Mouse (Mus musculus) liver, embryonic 11.5 days (tissue): ENCODE measurements at regions not wholly inside any gene's neighbourhood (a gene's known extent, or its start where the extent isn't known, plus 50 kb on each side); places are given as distances from the start of the nearest gene placed in this dataset.

Source experiments
- ATAC-seq: fragments of 200-750 bp; cut with Nextera tagmentation; replicated peaks from 2 replicates; pipeline ENCODE4 v1.8.0; 2017; ENCODE audit warnings: moderate number of reproducible peaks, mild to moderate bottlenecking, moderate TSS enrichment, moderate library complexity; ENCODE audit not compliant: low FRiP score
- DNase-seq: peaks from one replicate; pipeline ENCODE4 v3.0.0-alpha.2; 2017; ENCODE audit warnings: low spot score
- H3K27ac ChIP-seq: fragments of 300-500 bp; sonication (generic); 2 replicates; pipeline ENCODE4 v1.5.1; 2014; ENCODE audit warnings: mild to moderate bottlenecking, low read depth, low read length, control low read depth
- H3K27me3 ChIP-seq: fragments of 300-500 bp; sonication (generic); replicated peaks from 2 replicates; pipeline ENCODE4 v1.6.1; 2014; ENCODE audit warnings: low read length, mixed read lengths; ENCODE audit not compliant: control insufficient read depth, insufficient read depth
- H3K36me3 ChIP-seq: fragments of 300-500 bp; sonication (generic); 2 replicates; pipeline ENCODE4 v1.6.1; 2014; ENCODE audit warnings: mild to moderate bottlenecking, low read length, moderate library complexity, mixed read lengths; ENCODE audit not compliant: control insufficient read depth, insufficient read depth
- H3K4me1 ChIP-seq: fragments of 300-500 bp; sonication (generic); replicated peaks from 2 replicates; pipeline ENCODE4 v1.6.1; 2014; ENCODE audit warnings: low read length, mixed read lengths; ENCODE audit not compliant: control insufficient read depth, insufficient read depth
- H3K4me2 ChIP-seq: fragments of 300-500 bp; sonication (generic); 2 replicates; pipeline ENCODE4 v1.6.1; 2014; ENCODE audit warnings: mild to moderate bottlenecking, control low read depth, moderate library complexity
- H3K4me3 ChIP-seq: fragments of 300-500 bp; sonication (generic); 2 replicates; pipeline ENCODE4 v1.5.1; 2014; ENCODE audit warnings: low read depth, low read length, control low read depth
- H3K9ac ChIP-seq: fragments of 300-500 bp; sonication (generic); 2 replicates; pipeline ENCODE4 v1.6.1; 2014; ENCODE audit warnings: low read depth, low read length, control low read depth
- H3K9me3 ChIP-seq: fragments of 300-500 bp; sonication (generic); 2 replicates; pipeline ENCODE4 v1.6.1; 2016; ENCODE audit warnings: low read length, inconsistent platforms, mixed read lengths; ENCODE audit not compliant: control insufficient read depth
- WGBS: fragments of 180-500 bp; shearing (Covaris S2); extraction: QIAGEN DNeasy Blood & Tissue Kit; methylation state at CpG from one replicate; pipeline ENCODE4 v1.1.7; 2014; 5-methylcytosine and 5-hydroxymethylcytosine counted together

DNA sequence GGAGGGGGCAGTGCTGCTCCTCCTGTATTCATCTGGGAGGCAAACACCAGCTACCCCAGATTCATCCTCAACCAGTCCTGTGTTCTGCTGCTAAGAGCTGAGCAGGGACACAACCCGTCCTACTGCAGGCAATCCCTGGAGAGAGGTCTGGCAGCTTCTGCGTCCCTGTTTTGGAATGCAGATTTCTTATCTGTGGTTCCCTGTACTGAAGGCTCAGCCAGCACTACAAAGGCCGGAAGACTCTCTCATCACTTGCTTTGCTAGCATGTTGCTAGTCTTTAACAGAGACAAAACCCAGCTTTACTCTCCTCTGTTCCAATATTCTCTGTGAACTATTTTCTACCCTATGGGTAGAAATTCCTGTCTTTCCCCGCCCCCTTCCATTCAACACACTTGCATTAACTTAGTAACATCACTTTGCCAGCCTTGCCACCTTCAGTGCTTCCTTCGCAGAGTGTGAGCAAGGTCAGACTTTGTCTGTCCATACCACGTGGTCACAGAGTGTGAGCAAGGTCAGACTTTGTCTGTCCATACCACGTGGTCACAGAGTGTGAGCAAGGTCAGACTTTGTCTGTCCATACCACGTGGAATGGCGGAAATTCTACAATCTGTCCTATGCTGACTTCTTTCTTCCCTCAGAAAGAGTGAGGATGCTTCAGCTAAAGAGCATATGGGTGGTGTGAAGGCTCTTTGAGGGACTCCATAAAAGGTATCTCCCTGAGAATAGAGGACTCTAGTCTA is 98.9 kb upstream of the Rgs17 start:
- H3K27me3 ChIP-seq = no peaks in the 10 kb centered on the region
- no peak overlapping the region for H3K27ac ChIP-seq
- H3K36me3 ChIP-seq = no peaks in the 10 kb centered on the region
- H3K4me1 ChIP-seq = no peaks in the 10 kb centered on the region
- H3K9ac ChIP-seq = no peak overlapping the region
- ATAC-seq (peak; percentile 49; the same call in 1 of the 2 replicates), DNase-seq (no peak)
- H3K9me3 ChIP-seq = no peaks in the 10 kb centered on the region
- H3K4me3 ChIP-seq = no peak overlapping the region
- H3K4me2 ChIP-seq = no peak overlapping the region
- WGBS = 41% methylated on average over 9 of the region's 9 CpGs

DNA sequence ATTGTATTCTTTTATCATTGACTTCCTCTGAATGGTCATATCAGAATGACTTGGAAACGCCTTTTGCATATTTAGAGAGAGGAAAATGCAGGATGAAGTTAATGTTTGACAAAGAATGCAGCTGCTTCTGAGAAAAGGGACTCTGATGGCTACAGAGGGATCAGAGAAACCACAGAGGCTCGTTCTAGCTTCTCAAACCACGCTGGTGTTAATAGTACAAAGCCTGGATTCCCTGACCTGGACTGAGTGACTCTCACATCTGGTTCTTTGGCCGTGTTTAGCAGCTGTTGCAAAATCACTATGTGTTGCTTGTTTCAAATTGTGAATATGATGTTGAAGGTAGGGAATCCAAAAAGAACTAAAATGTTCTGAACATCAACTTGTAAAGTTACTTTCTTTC is 91.5 kb upstream of the Rgs17 start:
- Histone ChIP-seq H3K9me3 (no peaks in the 10 kb centered on the region), H3K36me3 (no peaks in the 10 kb centered on the region), H3K9ac (no peak overlapping the region), H3K4me3 (no peak overlapping the region), H3K4me2 (no peak overlapping the region), H3K27ac (no peak overlapping the region), H3K4me1 (no peaks in the 10 kb centered on the region), H3K27me3 (no peaks in the 10 kb centered on the region)
- ATAC-seq (no peak), DNase-seq (no peak)
- WGBS = 54% methylated on average over 4 of the region's 4 CpGs

DNA sequence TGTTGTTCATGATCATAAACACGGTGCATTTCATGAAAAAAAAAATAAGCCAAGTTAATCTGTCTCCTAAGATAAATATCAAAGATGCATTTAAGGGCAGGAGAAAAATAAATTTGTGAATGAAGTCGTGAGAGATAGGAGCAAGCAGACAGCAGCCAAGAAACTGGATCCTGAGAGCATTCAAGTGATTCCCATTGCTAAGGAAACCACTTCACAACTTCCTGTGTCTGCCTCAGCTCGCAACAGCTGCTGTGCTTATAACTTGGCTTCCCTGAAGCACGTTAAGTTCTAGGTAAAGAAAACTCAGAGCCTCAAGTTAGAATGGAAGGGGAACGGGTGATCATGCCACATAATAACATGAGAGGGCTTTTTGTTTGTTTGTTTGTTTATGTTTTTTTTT is 89.3 kb upstream of the Rgs17 start:
- no peaks in the 10 kb centered on the region for H3K27me3 ChIP-seq
- no peak overlapping the region for H3K4me3 ChIP-seq
- WGBS = 54% methylated on average over 5 of the region's 5 CpGs
- H3K27ac ChIP-seq = no peak overlapping the region
- no peak for DNase-seq
- H3K9ac ChIP-seq = no peak overlapping the region
- no peak for ATAC-seq
- no peak overlapping the region for H3K4me2 ChIP-seq
- no peaks in the 10 kb centered on the region for H3K9me3 ChIP-seq
- no peaks in the 10 kb centered on the region for H3K4me1 ChIP-seq
- H3K36me3 ChIP-seq = no peaks in the 10 kb centered on the region

DNA sequence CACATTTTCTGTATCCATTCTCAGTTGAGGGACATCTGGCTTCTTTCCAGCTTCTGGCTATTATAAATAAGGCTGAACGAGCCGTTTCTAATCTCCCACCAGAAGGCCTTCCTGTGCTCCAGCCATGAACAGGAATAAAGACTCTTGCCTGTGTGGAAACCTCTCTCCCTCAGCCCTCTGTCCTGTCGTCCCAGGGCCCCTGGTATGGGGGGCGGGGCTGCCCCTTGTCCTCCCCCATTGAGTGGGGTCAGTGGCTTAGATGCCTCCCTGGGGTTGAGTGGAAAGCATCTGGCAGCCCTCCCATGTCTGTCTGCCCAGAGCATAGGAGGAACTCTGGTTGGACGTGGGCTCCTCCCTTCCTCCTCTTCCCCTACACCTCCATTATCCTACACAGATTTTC is 88.8 kb upstream of the Rgs17 start:
- no peak overlapping the region for H3K27ac ChIP-seq

DNA sequence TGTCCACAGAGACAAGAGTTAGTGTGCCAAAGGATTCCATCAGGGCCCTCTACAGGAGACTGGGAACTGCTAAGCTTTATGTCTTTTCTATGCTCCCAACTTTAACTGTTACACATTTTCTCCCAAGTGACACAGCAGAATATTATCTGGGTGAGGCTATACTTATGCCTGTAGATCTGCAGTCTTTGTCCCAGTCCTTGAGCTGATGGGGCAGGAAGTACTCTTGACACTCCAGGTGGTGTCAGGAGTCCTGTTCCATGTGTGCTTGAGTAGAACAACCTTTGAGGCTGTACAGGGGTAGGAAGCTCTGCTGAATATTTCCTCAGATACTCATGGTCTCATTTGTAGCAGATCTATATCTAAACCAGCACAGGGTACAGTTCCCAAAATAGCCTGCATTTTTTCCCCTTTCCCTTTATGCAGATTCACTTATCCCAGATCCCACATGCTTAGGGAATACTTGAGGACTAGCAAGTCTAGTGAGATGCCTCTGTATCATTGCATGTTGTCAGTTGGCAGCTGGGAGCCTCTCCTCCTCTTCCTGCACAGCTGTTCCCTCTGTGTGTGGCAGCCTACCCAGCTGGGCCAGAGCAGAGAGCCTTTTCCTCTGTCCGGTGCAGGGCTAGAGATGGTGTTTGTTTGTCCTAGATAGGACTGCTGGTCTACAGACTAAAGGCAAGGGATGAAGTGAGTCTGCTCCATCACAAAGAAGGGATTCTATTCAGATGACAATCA is 85.2 kb upstream of the Rgs17 start:
- ATAC-seq (no peak), DNase-seq (no peak)
- 47% methylated on average over 1 of the region's 1 CpGs for WGBS
- Histone ChIP-seq H3K4me2 (no peak overlapping the region), H3K36me3 (no peaks in the 10 kb centered on the region), H3K9me3 (no peaks in the 10 kb centered on the region), H3K27ac (no peak overlapping the region), H3K4me3 (no peak overlapping the region), H3K27me3 (no peaks in the 10 kb centered on the region), H3K9ac (no peak overlapping the region), H3K4me1 (no peaks in the 10 kb centered on the region)

More for the DNA sequence above, 88.8 kb upstream of the Rgs17 start:
- H3K4me3 ChIP-seq = no peak overlapping the region
- no peak overlapping the region for H3K9ac ChIP-seq
- H3K27me3 ChIP-seq = no peaks in the 10 kb centered on the region
- H3K9me3 ChIP-seq = no peaks in the 10 kb centered on the region
- no peaks in the 10 kb centered on the region for H3K4me1 ChIP-seq
- H3K36me3 ChIP-seq = no peaks in the 10 kb centered on the region
- WGBS = 55% methylated on average over 5 of the region's 5 CpGs
- DNase-seq (no peak), ATAC-seq (no peak)
- no peak overlapping the region for H3K4me2 ChIP-seq

DNA sequence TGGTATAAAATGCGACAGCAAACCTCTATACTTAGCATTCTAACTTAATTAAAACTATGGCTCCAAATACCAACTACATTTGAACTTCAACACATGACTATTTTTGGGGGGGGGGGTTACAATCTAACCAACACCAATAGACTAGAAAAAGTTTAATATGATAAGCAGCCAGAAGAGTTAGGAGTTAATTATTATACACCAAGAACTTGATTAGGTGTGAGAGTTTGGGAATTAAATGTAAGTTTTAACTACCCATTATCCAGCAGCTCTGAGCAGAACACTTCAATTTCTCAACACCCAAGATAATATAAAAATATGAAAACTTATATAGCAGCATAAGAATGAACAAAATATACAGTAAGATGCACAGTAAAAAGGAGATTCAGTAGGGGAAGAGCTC is 59.2 kb upstream of the Rgs17 start:
- H3K4me1 ChIP-seq = no peaks in the 10 kb centered on the region
- H3K27ac ChIP-seq = no peak overlapping the region
- ATAC-seq (no peak), DNase-seq (no peak)
- WGBS = 90% methylated on average over 1 of the region's 1 CpGs
- no peak overlapping the region for H3K9ac ChIP-seq
- no peaks in the 10 kb centered on the region for H3K27me3 ChIP-seq
- H3K9me3 ChIP-seq = no peaks in the 10 kb centered on the region
- H3K4me2 ChIP-seq = no peak overlapping the region
- no peaks in the 10 kb centered on the region for H3K36me3 ChIP-seq
- no peak overlapping the region for H3K4me3 ChIP-seq

DNA sequence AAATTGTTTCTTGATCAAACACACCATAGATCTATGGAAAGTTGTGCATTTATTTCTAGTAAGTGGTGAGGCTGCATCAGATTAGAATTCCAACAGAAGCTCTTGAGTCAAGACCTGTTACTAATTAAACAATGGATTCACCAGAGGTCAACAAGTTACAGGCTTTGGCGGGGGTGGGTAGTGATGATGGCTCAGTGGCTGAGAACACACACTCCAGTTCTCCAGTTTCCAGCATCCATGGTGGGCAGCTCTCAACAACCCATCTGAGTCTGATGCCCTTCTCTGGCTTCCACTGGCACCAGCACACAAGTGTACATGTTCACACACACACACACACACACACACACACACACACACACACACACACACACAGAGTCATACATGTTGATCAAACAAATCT is 56.3 kb upstream of the Rgs17 start:
- H3K27me3 ChIP-seq = no peaks in the 10 kb centered on the region
- no peak overlapping the region for H3K4me2 ChIP-seq
- no peak overlapping the region for H3K27ac ChIP-seq
- no peak overlapping the region for H3K9ac ChIP-seq
- H3K36me3 ChIP-seq = no peaks in the 10 kb centered on the region
- DNase-seq (no peak), ATAC-seq (no peak)
- no peak overlapping the region for H3K4me3 ChIP-seq
- no peaks in the 10 kb centered on the region for H3K9me3 ChIP-seq
- 76% methylated on average over 1 of the region's 1 CpGs for WGBS
- H3K4me1 ChIP-seq = no peaks in the 10 kb centered on the region
